Comparison of ENCODE assay signal across 24 mouse cellular contexts in the genomic region with DNA sequence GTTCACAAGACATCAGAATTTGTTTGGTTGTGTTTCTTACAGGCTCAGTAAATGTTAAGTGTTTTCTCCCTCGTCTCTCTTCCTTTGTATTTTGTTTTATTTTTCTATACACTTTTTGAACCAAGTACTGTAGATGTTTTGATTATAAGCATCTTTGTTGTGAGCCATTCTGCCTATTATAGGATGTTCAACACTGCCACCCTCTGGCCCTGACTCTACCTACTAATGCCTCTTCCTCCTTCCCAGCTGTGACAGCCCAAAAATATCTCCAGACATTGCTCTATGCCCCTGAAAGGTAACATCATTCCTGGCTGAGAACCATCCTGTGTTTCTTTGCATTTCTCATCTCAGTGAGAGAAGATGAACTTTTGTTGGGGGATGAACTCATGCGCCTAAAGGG. TPM values are rescaled to one million over a fixed set of nuclear protein-coding genes. Genes with fewer than 3 reads are reported as not detected.
DNase-seq lines count a peak whose midpoint lies in the region; ATAC-seq and TF ChIP-seq lines count a peak whose summit lies in the region.
"Had no signal": no experiment of that assay in that cellular context is flagged by ENCODE, and none has a peak within 500 bp of the region (broad histone marks: within the 10 kb centered on the region; RNA-seq: fewer than 3 reads in every experiment).

No protein-coding gene starts in this region.

- H3K27me3 ChIP-seq in hindbrain, postnatal 0 days (ENCODE audit: insufficient read depth, low read length), result no peaks in the 10 kb centered on the region
- H3K27me3 ChIP-seq in hindbrain, embryonic 13.5 days, result no peaks in the 10 kb centered on the region
- no peaks in the 10 kb centered on the region for H3K27me3 ChIP-seq in midbrain, embryonic 14.5 days (ENCODE audit: control insufficient read depth, insufficient read depth, low read length)
- H3K27me3 ChIP-seq in midbrain, embryonic 13.5 days, result no peaks in the 10 kb centered on the region
- peaks cover 2 to 4% of the 10 kb centered on the region in 2 experiments; a peak in 3 of 4 replicates for H3K27me3 ChIP-seq in MEL (ENCODE audit: control insufficient read depth in 1 of 2, insufficient read depth in 2 of 2, low read length in 2 of 2)
- H3K27me3 ChIP-seq: heart, embryonic 13.5 days; limb, embryonic 15.5 days; lung, embryonic 15.5 days had no signal

- peak; percentile 54 for DNase-seq in hindbrain, postnatal 0 days (ENCODE audit: low spot score)
- peak; percentile 43 for DNase-seq in midbrain, embryonic 14.5 days
- no peak for DNase-seq in MEL (ENCODE audit: low read depth, low spot score)
- DNase-seq in brain, embryonic 14.5 days (ENCODE audit: low read depth), result peak; percentile 12
- no peak for DNase-seq in gastrocnemius, adult 8-10 months (ENCODE audit: low spot score in 2 of 2)
- DNase-seq: adrenal gland, postnatal 10 days; cerebellum, adult 18-20 months; heart, postnatal 4 days; right cerebral cortex, adult 18-20 months had no signal

- no peaks in the 10 kb centered on the region for H3K36me3 ChIP-seq in hindbrain, postnatal 0 days (ENCODE audit: insufficient read depth, low read length)
- H3K36me3 ChIP-seq in hindbrain, embryonic 13.5 days, result no peaks in the 10 kb centered on the region
- no peaks in the 10 kb centered on the region for H3K36me3 ChIP-seq in midbrain, embryonic 14.5 days (ENCODE audit: control insufficient read depth, insufficient read depth, low read length)
- no peaks in the 10 kb centered on the region for H3K36me3 ChIP-seq in midbrain, embryonic 13.5 days
- H3K36me3 ChIP-seq in MEL (ENCODE audit: control insufficient read depth in 1 of 2, insufficient read depth in 2 of 2, low read length in 2 of 2), result no peaks in the 10 kb centered on the region
- H3K36me3 ChIP-seq: heart, embryonic 13.5 days; limb, embryonic 15.5 days; lung, embryonic 15.5 days had no signal

- 73% methylated on average over 2 of the region's 2 CpGs for WGBS in hindbrain, postnatal 0 days
- WGBS in hindbrain, embryonic 13.5 days, result 73% methylated on average over 2 of the region's 2 CpGs
- WGBS in midbrain, embryonic 14.5 days, result 79% methylated on average over 2 of the region's 2 CpGs
- WGBS in midbrain, embryonic 13.5 days, result 66% methylated on average over 2 of the region's 2 CpGs

- peak; percentile 7 for TF ChIP-seq RAD21 in MEL (IDR thresholded peaks at IDR 0.05; ENCODE audit: low read depth, low read length)

- no peak overlapping the region for H3K4me2 ChIP-seq in hindbrain, postnatal 0 days (ENCODE audit: low read depth, low read length)
- H3K4me2 ChIP-seq in hindbrain, embryonic 13.5 days, result no peak overlapping the region
- H3K4me2 ChIP-seq in midbrain, embryonic 14.5 days (ENCODE audit: low read length), result no peak overlapping the region
- H3K4me2 ChIP-seq in midbrain, embryonic 13.5 days (replicated peaks), result no peak overlapping the region
- H3K4me2 ChIP-seq: heart, embryonic 13.5 days; limb, embryonic 15.5 days; lung, embryonic 15.5 days; midbrain, embryonic 11.5 days had no signal

- H3K4me1 ChIP-seq in hindbrain, postnatal 0 days (ENCODE audit: insufficient read depth, low read length), result no peaks in the 10 kb centered on the region
- no peaks in the 10 kb centered on the region for H3K4me1 ChIP-seq in hindbrain, embryonic 13.5 days (replicated peaks)
- H3K4me1 ChIP-seq in midbrain, embryonic 14.5 days (ENCODE audit: control insufficient read depth, insufficient read depth, low read length), result no peaks in the 10 kb centered on the region
- no peaks in the 10 kb centered on the region for H3K4me1 ChIP-seq in midbrain, embryonic 13.5 days (replicated peaks)
- H3K4me1 ChIP-seq in MEL (ENCODE audit: control insufficient read depth in 1 of 2, insufficient read depth in 2 of 2, low read length in 2 of 2), result no peaks in the 10 kb centered on the region
- H3K4me1 ChIP-seq: heart, embryonic 13.5 days; limb, embryonic 15.5 days; lung, embryonic 15.5 days had no signal

- H3K4me3 ChIP-seq in hindbrain, postnatal 0 days (ENCODE audit: low read length), result no peak overlapping the region
- no peak overlapping the region for H3K4me3 ChIP-seq in hindbrain, embryonic 13.5 days
- no peak overlapping the region for H3K4me3 ChIP-seq in midbrain, embryonic 14.5 days (replicated peaks; ENCODE audit: low read depth, low read length)
- no peak overlapping the region for H3K4me3 ChIP-seq in midbrain, embryonic 13.5 days (replicated peaks)
- no peak overlapping the region for H3K4me3 ChIP-seq in MEL (ENCODE audit: control insufficient read depth in 1 of 2, insufficient read depth in 1 of 2, low read depth in 2 of 2, low read length in 2 of 2)
- H3K4me3 ChIP-seq: heart, embryonic 13.5 days; limb, embryonic 15.5 days; lung, embryonic 15.5 days had no signal

- no peaks in the 10 kb centered on the region for H3K9me3 ChIP-seq in hindbrain, postnatal 0 days (ENCODE audit: low read length)
- no peaks in the 10 kb centered on the region for H3K9me3 ChIP-seq in hindbrain, embryonic 13.5 days
- no peaks in the 10 kb centered on the region for H3K9me3 ChIP-seq in midbrain, embryonic 14.5 days (ENCODE audit: control insufficient read depth, low read length)
- no peaks in the 10 kb centered on the region for H3K9me3 ChIP-seq in midbrain, embryonic 13.5 days
- H3K9me3 ChIP-seq in MEL (replicated peaks; ENCODE audit: insufficient read depth, low read length), result no peaks in the 10 kb centered on the region
- H3K9me3 ChIP-seq: heart, embryonic 13.5 days; limb, embryonic 15.5 days; lung, embryonic 15.5 days had no signal

- TF ChIP-seq POLR2A in MEL (IDR thresholded peaks at IDR 0.05; ENCODE audit: control insufficient read depth in 1 of 2, insufficient read depth in 1 of 2, low read depth in 1 of 2, low read length in 2 of 2, poor library complexity in 1 of 2), result no peak
- no peak for TF ChIP-seq POLR2A in brain, embryonic 14.5 days (IDR thresholded peaks at IDR 0.05; ENCODE audit: borderline replicate concordance, extremely low read depth, insufficient read depth, insufficient read length, poor library complexity, severe bottlenecking)

- no peaks in the 10 kb centered on the region for H3K79me2 ChIP-seq in MEL (ENCODE audit: control insufficient read depth, insufficient read depth, low read length, poor library complexity)

- TF ChIP-seq CTCF in hindbrain, postnatal 0 days (IDR thresholded peaks at IDR 0.05; ENCODE audit: low read depth), result peak; percentile 56
- TF ChIP-seq CTCF in MEL (IDR thresholded peaks at IDR 0.05 in 2 of 3, conservative IDR thresholded peaks at IDR 0.05 in 1 of 3; ENCODE audit: control insufficient read depth in 1 of 3, insufficient read depth in 1 of 3, low read depth in 2 of 3, low read length in 3 of 3, poor library complexity in 1 of 3, severe bottlenecking in 1 of 3), result peak in 1 of 3 experiments; percentile 30; a peak in 2 of 6 replicates
- TF ChIP-seq CTCF in brain, embryonic 14.5 days (IDR thresholded peaks at IDR 0.05; ENCODE audit: borderline replicate concordance, extremely low read depth, insufficient read depth, insufficient read length), result no peak; the same call in 1 of the 2 replicates

- no peak for TF ChIP-seq EP300 in MEL (IDR thresholded peaks at IDR 0.05; ENCODE audit: low read depth in 1 of 2, low read length in 2 of 2)

- no peak for ATAC-seq in hindbrain, postnatal 0 days
- ATAC-seq in hindbrain, embryonic 13.5 days (ENCODE audit: low FRiP score), result no peak
- ATAC-seq in midbrain, embryonic 14.5 days (ENCODE audit: low FRiP score, low TSS enrichment), result no peak
- ATAC-seq in midbrain, embryonic 13.5 days, result no peak
- ATAC-seq: inflammation-experienced regulatory T-cells, adult 6 months had no signal

- no peak overlapping the region for H3K27ac ChIP-seq in hindbrain, postnatal 0 days
- no peak overlapping the region for H3K27ac ChIP-seq in hindbrain, embryonic 13.5 days
- no peak overlapping the region for H3K27ac ChIP-seq in midbrain, embryonic 14.5 days (replicated peaks; ENCODE audit: low read depth, low read length)
- H3K27ac ChIP-seq in midbrain, embryonic 13.5 days, result no peak overlapping the region
- H3K27ac ChIP-seq in MEL (ENCODE audit: control insufficient read depth, low read depth, low read length), result no peak overlapping the region
- H3K27ac ChIP-seq: heart, embryonic 13.5 days; limb, embryonic 15.5 days; lung, embryonic 15.5 days; macrophage had no signal

- no peak overlapping the region for H3K9ac ChIP-seq in hindbrain, postnatal 0 days (replicated peaks; ENCODE audit: low read length)
- no peak overlapping the region for H3K9ac ChIP-seq in hindbrain, embryonic 13.5 days
- H3K9ac ChIP-seq in midbrain, embryonic 14.5 days (replicated peaks; ENCODE audit: low read length), result no peak overlapping the region
- H3K9ac ChIP-seq in midbrain, embryonic 13.5 days (replicated peaks), result no peak overlapping the region
- H3K9ac ChIP-seq in MEL (ENCODE audit: control insufficient read depth, low read depth, low read length, poor library complexity, severe bottlenecking), result no peak overlapping the region
- H3K9ac ChIP-seq: heart, embryonic 13.5 days; limb, embryonic 15.5 days; lung, embryonic 15.5 days had no signal

TF ChIP-seq in MEL, 35 proteins besides CTCF, POLR2A, EP300 and RAD21 (continues in another document):
- TF ChIP-seq SMC3 (IDR thresholded peaks at IDR 0.05; ENCODE audit: low read depth, low read length), result 0 out of 2 replicates have a peak, but pooled peaks have one; percentile 14

RNA-seq across cellular contexts. Expression of a gene that starts 18.6 kb away (rescaled TPM):
- total RNA-seq in hindbrain, postnatal 0 days (2014; rRNA removed), result 68.2 and 70.4 TPM in 2 replicates
- polyA plus RNA-seq in hindbrain, postnatal 0 days (2015; fragmentation: Nextera tagmentation; extraction: Ambion mirVana), result 60.0 and 63.1 TPM in 2 replicates
- 43.8 and 46.7 TPM in 2 replicates for polyA plus RNA-seq in hindbrain, embryonic 13.5 days (2015; fragmentation: Nextera tagmentation; extraction: Ambion mirVana)
- polyA plus RNA-seq in midbrain, embryonic 14.5 days (2014; fragmentation: Nextera tagmentation; extraction: Ambion mirVana), result 47.7 and 50.3 TPM in 2 replicates
- polyA plus RNA-seq in midbrain, embryonic 13.5 days (2015; fragmentation: Nextera tagmentation; extraction: Ambion mirVana), result 37.8 and 41.9 TPM in 2 replicates
- total RNA-seq in MEL (2012; rRNA removed), result 84.6 and 102 TPM in 2 replicates
- 10 to 100 TPM in 1 of 2 experiments, not detected in 1; 76.7 TPM for polyA plus RNA-seq in MEL (2012; ENCODE audit: insufficient read depth in 1 of 2, insufficient read length in 2 of 2, low read depth in 1 of 2, low replicate concordance in 2 of 2, missing spikeins in 1 of 2)
- 38.1 TPM in 2 replicates for polyA plus RNA-seq in brain, embryonic 14.5 days (2012; rRNA removed)
- 10 to 100 TPM; 11.8 to 14.8 (median 13.9) TPM for total RNA-seq in gastrocnemius, adult 8-10 months (2022)

RNA-seq across cellular contexts. Expression of a gene that starts 52.0 kb away (rescaled TPM):
- total RNA-seq in hindbrain, postnatal 0 days (2014; rRNA removed), result 1.8 and 2.8 TPM in 2 replicates
- 1.3 and 1.4 TPM in 2 replicates for polyA plus RNA-seq in hindbrain, postnatal 0 days (2015; fragmentation: Nextera tagmentation; extraction: Ambion mirVana)
- 0.12 and 0.14 TPM in 2 replicates for polyA plus RNA-seq in hindbrain, embryonic 13.5 days (2015; fragmentation: Nextera tagmentation; extraction: Ambion mirVana)
- 0.05 TPM in 2 replicates for polyA plus RNA-seq in midbrain, embryonic 14.5 days (2014; fragmentation: Nextera tagmentation; extraction: Ambion mirVana)
- polyA plus RNA-seq in midbrain, embryonic 13.5 days (2015; fragmentation: Nextera tagmentation; extraction: Ambion mirVana), result 0.04 TPM in 1 of 2 replicates, not detected in the other
- not detected in 2 replicates for total RNA-seq in MEL (2012; rRNA removed)
- not detected for polyA plus RNA-seq in MEL (2012; ENCODE audit: insufficient read depth in 1 of 2, insufficient read length in 2 of 2, low read depth in 1 of 2, low replicate concordance in 2 of 2, missing spikeins in 1 of 2)
- 0.09 and 0.10 TPM in 2 replicates for polyA plus RNA-seq in brain, embryonic 14.5 days (2012; rRNA removed)
- not detected for total RNA-seq in gastrocnemius, adult 8-10 months (2022)
- total RNA-seq: adrenal gland, postnatal 10 days; common myeloid progenitor, adult 5-6 weeks; gastrocnemius, postnatal 4 days; heart, postnatal 4 days had no signal
- polyA plus RNA-seq: embryonic facial prominence, embryonic 14.5 days; heart, embryonic 13.5 days; inflammation-experienced regulatory T-cells, adult 6 months; kidney, embryonic 16.5 days; lung, embryonic 15.5 days; macrophage; small intestine, adult 2 months; stomach, embryonic 14.5 days; thymus, postnatal 0 days had no signal

Comparison
In these comparisons a context has a peak if more than half of its experiments do, and no peak if none do; other contexts are left out.
1. DNase-seq: peak in hindbrain, postnatal 0 days (single experiment), midbrain, embryonic 14.5 days (single experiment) and brain, embryonic 14.5 days (single experiment); none in MEL (single experiment) and gastrocnemius, adult 8-10 months (0 of 2).